Mouse (Mus musculus) lung, adult 2 months (tissue): ENCODE measurements around the gene Hlx. TPM values are rescaled to one million over a fixed set of nuclear protein-coding genes. Genes with fewer than 3 reads are reported as not detected.

Source experiments
- DNase-seq: peaks from one replicate; pipeline ENCODE4 v3.0.0; 2022
- H3K4me1 ChIP-seq: fragments of 200-500 bp; 2 replicates; pipeline ENCODE4 v1.6.1; 2011; ENCODE audit warnings: low read length; ENCODE audit not compliant: control insufficient read depth, insufficient read depth
- H3K4me3 ChIP-seq: fragments of 200-500 bp; replicated peaks from 2 replicates; pipeline ENCODE3; 2011; ENCODE audit warnings: low read depth, mild to moderate bottlenecking, control low read depth, low read length; ENCODE audit errors: extremely low read depth
- CTCF ChIP-seq: fragments of 200-500 bp; IDR thresholded peaks from 2 replicates; pipeline ENCODE4 v1.5.1; 2011; ENCODE audit warnings: mild to moderate bottlenecking, low read length, control low read depth; ENCODE audit not compliant: insufficient read depth
- POLR2A ChIP-seq: fragments of 200-500 bp; IDR thresholded peaks from 2 replicates; pipeline ENCODE4 v1.6.1; 2011; ENCODE audit warnings: low read depth, mild to moderate bottlenecking, control low read depth, low read length, borderline replicate concordance; ENCODE audit errors: extremely low read depth
- WGBS: fragments of 180-500 bp; shearing (Covaris S2); methylation state at CpG from one replicate; pipeline ENCODE4 v1.1.7; 2018; 5-methylcytosine and 5-hydroxymethylcytosine counted together
- polyA plus RNA-seq: library from polyadenylated mRNA; depleted of rRNA; stranded (reverse); fragments of >200 nt; gene quantifications from 2 replicates; pipeline ENCODE4 v1.2.3, GENCODE M21; 2012

Gene Hlx
- polyA plus RNA-seq, 1 experiment: 72.0 TPM

DNA sequence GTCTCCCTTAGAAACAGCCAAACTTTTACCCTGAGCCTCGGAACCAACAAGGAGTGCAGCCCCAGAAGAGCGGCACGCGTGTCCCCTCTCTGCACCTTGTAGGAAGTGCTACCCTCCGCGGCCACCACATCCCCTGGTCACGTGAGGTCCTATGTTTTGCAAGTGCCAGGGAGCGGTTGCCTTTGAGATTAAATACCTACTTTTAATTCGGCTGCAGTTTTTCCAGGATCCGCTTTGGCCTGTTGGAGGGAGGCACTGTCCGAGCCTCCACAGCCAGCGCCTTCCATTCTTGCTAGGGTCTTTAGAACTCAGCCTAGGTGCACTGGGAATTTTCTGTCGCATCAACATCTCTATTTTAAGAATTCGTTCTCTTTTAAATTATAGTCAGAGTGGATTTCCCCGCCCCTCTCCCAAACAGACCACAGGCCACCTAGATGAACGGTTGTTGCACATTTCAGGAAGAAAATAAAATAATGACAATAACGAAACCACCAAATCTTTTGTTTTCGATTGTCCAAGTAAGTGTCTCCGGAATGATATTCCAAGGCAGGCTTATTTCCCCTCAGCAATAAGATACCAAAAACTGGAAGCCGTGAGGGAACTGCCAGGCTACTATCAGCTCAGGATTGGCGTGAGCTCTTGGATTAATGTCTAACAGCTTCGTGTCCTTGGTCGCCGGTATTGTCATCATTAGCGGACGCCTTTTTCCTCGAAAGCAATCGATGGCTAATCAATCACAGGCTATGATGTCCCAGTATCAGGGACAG is 1.1 kb upstream of the Hlx start:
- DNase-seq: no peak
- peak; percentile 25; the same call in 1 of the 2 replicates for TF ChIP-seq POLR2A
- TF ChIP-seq CTCF: no peak
- 19% methylated on average over 28 of the region's 28 CpGs for WGBS
- H3K4me3 ChIP-seq: peak overlapping the region; percentile 50
- H3K4me1 ChIP-seq: peaks cover 12% of the 10 kb centered on the region

DNA sequence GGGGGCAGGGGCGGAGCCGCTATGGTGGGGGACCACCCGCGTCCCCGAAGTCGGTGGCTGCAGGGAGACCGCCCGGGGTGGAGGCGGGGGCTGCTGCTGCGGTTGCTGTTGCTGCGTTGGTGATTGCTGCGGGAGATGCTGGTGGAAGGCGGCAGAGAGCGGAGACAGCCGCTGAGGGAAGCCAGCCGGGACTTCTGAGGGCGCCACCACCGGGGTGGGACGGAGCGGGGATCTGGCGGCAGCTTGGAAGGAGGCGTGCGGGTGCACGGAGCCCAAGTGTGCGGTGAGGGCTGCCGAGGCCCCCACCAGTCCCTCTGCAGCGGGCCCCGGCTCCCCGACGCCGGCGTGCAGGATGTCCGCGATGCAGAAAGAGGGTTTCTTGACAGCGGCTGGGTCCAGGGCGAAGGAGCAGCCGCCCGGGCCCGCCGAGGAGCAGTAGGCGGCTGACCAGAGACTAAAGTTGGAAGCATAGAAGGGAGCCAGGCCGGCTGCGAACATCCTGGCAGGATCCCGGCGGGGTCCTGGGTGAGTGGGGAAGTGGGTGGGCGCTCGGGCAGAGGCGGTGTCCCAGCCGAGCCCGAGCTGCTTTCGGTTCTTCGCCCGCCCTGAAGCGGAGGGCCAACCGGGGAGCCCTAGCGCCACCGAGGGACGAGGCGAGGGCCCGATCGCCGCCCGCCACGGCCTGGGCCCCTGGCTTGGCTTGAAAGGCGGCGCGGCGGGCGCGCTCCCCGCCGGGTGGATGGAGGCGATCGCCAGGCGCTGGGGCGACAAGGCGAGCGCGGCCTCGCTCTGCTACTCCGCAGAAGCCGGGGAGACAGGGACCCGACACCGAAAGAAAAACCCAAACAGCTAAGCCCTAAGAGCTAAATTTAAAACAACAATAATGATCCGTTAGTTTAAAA is 524 bp downstream of the Hlx start:
- WGBS: under 1% methylated on average over 85 of the region's 85 CpGs
- Histone ChIP-seq H3K4me1 (peaks cover 14% of the 10 kb centered on the region), H3K4me3 (peak overlapping the region; percentile 90)
- peak; percentile 67 for DNase-seq
- TF ChIP-seq POLR2A (peak; percentile 36; the same call in 1 of the 2 replicates), CTCF (no peak)

DNA sequence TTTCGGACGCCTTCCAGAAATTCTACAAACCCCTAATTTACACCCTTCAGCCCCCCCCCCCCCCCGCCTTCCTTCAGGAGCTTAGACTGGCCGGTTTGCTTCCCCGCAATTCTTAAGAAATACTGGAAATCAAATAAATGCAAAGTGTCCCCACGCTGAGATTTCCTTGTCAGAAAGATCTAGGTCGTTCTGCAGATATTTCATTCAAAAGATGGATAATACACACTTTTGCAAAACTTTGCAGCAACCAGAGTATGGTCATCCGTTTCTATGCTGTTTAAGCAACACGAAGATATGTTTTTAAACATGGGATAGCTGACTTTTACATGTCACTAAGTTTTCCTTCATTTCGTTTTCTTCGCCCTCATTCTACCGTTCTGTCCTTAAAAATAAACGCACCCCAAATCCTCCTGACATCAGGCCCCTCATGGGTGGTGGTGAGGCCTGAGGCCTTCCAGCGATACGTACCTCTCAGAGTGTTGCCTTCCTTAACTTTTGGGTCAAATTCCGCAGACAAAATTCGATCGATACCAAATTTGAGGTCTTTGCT is 1.3 kb downstream of the Hlx start:
- peak overlapping the region; percentile 90 for H3K4me3 ChIP-seq
- peaks cover 14% of the 10 kb centered on the region for H3K4me1 ChIP-seq
- WGBS: 11% methylated on average over 18 of the region's 18 CpGs
- TF ChIP-seq CTCF (no peak), POLR2A (no peak)
- no peak for DNase-seq

DNA sequence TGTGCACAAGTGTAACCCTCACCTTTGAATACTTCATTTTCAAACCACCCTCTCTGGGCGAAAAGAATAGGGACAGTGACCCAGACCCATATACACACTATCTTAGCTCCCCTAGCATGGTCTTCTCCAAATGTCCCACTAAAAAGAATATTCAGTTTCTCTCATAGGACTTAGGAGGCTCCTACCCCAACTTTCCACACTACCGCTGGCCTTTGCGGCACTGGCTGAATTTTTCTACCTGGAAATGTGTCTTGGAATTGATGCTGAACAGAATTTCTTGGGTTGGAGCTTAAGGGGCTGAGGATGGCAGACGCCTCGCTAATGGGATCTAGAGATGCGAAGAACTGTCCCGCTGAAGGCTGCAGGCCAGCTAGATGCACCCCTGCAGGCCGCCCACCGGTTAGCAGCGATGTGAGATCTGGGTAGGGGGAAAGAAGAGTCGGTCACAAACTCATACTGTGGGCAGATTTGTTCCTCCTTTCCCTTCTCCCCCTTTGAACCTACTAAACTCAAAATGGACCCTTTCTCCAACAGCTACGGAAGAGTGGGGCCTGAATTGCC is 1.9 kb downstream of the Hlx start:
- 21% methylated on average over 12 of the region's 12 CpGs for WGBS
- Histone ChIP-seq H3K4me3 (peak overlapping the region; percentile 90), H3K4me1 (peaks cover 11% of the 10 kb centered on the region)
- DNase-seq: peak; percentile 40
- TF ChIP-seq CTCF (no peak), POLR2A (no peak)

- DNase-seq: no peak
- Histone ChIP-seq H3K4me3 (peak overlapping the region; percentile 90), H3K4me1 (peaks cover 9% of the 10 kb centered on the region)
- 24% methylated on average over 19 of the region's 19 CpGs for WGBS
- TF ChIP-seq POLR2A (no peak), CTCF (no peak)
Observed at GRCm38 (mm10) chr1:184729357-184730140, 2.9 kb downstream of the Hlx start.

DNA sequence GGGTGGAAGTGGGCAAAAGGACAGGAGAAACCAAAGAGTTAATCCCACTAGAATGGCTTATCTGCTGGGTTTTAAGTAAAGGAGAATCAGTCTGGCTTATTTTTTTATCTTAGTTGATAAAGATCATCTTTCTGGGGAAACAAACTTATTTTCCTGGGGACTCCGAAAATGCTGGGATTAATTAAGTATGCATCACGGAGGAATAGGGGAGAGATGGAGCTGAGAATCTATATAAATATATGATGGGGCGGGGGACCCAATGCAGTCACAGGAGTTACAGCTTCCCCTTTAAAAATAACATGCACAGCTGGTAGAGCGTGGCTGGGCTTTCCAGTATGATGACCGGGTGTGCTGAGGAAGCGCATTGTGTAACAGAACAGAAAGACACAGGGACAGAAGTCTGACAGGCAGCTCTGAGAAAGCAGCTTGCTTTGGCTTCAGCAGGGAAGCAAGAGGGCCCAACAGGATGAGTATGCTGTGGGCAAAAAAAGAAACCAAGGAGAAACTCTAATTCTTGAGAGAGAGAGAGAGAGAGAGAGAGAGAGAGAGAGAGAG is 3.8 kb downstream of the Hlx start:
- Histone ChIP-seq H3K4me3 (peak overlapping the region; percentile 33), H3K4me1 (peaks cover 9% of the 10 kb centered on the region)
- no peak for DNase-seq
- TF ChIP-seq POLR2A (no peak), CTCF (no peak)
- 21% methylated on average over 6 of the region's 6 CpGs for WGBS

- 51% methylated on average over 49 of the region's 49 CpGs for WGBS
- no peak for DNase-seq
- H3K4me1 ChIP-seq: peaks cover 5% of the 10 kb centered on the region
- H3K4me3 ChIP-seq: peak overlapping the region; percentile 7
- TF ChIP-seq CTCF: no peak
- TF ChIP-seq POLR2A: no peak
Observed at GRCm38 (mm10) chr1:184727401-184728265, 4.8 kb downstream of the Hlx start.

DNA sequence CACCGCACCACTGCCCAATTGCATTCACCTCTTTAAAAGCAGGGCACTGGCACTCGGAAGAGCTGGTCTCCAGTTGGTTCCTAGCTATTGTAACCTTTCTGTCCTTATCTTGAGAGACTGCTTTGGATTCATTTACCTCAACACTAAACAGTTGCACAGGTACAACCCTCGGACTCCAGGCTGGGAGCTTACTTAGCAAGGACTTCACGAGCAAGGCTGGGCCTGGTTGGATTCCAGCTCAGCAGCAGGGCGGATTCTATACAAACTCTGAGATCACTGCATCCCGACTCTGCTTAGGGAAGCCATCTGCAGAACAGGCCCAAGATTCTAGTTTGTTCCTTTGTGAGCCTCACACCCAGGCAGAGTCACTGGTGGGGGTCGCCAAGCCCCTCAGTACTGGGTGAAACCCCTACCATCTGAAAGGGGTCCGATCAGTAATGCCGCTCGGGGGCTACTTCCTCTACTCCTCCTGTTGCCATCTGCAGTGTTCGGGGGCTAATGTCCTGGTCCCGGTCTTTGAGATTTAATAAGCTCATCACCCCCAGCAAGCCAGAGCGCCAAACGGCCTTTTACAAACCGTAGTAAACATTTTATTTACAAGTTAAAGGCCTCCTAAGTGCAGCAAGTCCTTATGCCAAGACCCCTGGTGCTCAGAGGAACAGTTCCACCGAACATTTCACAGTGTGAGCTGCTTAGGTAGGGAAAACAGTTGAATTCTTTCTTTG is 5.7 kb downstream of the Hlx start:
- TF ChIP-seq CTCF: no peak
- TF ChIP-seq POLR2A: no peak
- WGBS: 61% methylated on average over 16 of the region's 16 CpGs
- peaks cover 5% of the 10 kb centered on the region for H3K4me1 ChIP-seq
- no peak overlapping the region for H3K4me3 ChIP-seq
- no peak for DNase-seq
